Mouse (Mus musculus) midbrain, embryonic 13.5 days (tissue): Measurements from ENCODE around the gene Ints6l. TPM values are rescaled to one million over a fixed set of nuclear protein-coding genes. Genes with fewer than 3 reads are reported as not detected.
"Not testable (repeated sequence)": the region's sequence is repeated elsewhere in the genome, so short reads cannot be mapped to it uniquely, and the experiment has no call there.

Source experiments
- ATAC-seq: fragments of 200-750 bp; cut with Nextera tagmentation; 2 replicates; pipeline ENCODE4 v1.8.0; 2017; ENCODE audit warnings: mild to moderate bottlenecking, moderate TSS enrichment, moderate library complexity
- H3K27ac ChIP-seq: fragments of 300-500 bp; sonication (generic); 2 replicates; pipeline ENCODE4 v1.5.1; 2015; ENCODE audit warnings: inconsistent platforms, mild to moderate bottlenecking, moderate library complexity
- H3K27me3 ChIP-seq: fragments of 300-500 bp; sonication (generic); 2 replicates; pipeline ENCODE4 v1.6.1; 2015; ENCODE audit warnings: mild to moderate bottlenecking, inconsistent platforms
- H3K36me3 ChIP-seq: fragments of 300-500 bp; sonication (generic); 2 replicates; pipeline ENCODE4 v1.6.1; 2015; ENCODE audit warnings: mild to moderate bottlenecking, inconsistent platforms
- H3K4me1 ChIP-seq: fragments of 300-500 bp; sonication (generic); replicated peaks from 2 replicates; pipeline ENCODE4 v1.6.1; 2015; ENCODE audit warnings: inconsistent platforms
- H3K4me2 ChIP-seq: fragments of 300-500 bp; sonication (generic); replicated peaks from 2 replicates; pipeline ENCODE4 v1.6.1; 2015; ENCODE audit warnings: moderate library complexity, mild to moderate bottlenecking, inconsistent platforms
- H3K4me3 ChIP-seq: fragments of 300-500 bp; sonication (generic); replicated peaks from 2 replicates; pipeline ENCODE4 v1.5.1; 2015; ENCODE audit warnings: mild to moderate bottlenecking, inconsistent platforms
- H3K9ac ChIP-seq: fragments of 300-500 bp; sonication (generic); replicated peaks from 2 replicates; pipeline ENCODE4 v1.6.1; 2015; ENCODE audit warnings: mild to moderate bottlenecking, inconsistent platforms
- H3K9me3 ChIP-seq: fragments of 300-500 bp; sonication (generic); 2 replicates; pipeline ENCODE4 v1.6.1; 2016; ENCODE audit warnings: mild to moderate bottlenecking, inconsistent platforms
- WGBS: fragments of 180-500 bp; shearing (Covaris S2); methylation state at CpG from one replicate; pipeline ENCODE4 v1.1.7; 2015; 5-methylcytosine and 5-hydroxymethylcytosine counted together
- polyA plus RNA-seq: library from polyadenylated mRNA; unstranded; fragments of >200 nt; fragmentation: Nextera tagmentation; extraction: Ambion mirVana; gene quantifications from 2 replicates; pipeline ENCODE4 v1.2.1, GENCODE M21; 2015

Gene Ints6l
- polyA plus RNA-seq, 1 experiment from 2014 or later, result 23.0 TPM

DNA sequence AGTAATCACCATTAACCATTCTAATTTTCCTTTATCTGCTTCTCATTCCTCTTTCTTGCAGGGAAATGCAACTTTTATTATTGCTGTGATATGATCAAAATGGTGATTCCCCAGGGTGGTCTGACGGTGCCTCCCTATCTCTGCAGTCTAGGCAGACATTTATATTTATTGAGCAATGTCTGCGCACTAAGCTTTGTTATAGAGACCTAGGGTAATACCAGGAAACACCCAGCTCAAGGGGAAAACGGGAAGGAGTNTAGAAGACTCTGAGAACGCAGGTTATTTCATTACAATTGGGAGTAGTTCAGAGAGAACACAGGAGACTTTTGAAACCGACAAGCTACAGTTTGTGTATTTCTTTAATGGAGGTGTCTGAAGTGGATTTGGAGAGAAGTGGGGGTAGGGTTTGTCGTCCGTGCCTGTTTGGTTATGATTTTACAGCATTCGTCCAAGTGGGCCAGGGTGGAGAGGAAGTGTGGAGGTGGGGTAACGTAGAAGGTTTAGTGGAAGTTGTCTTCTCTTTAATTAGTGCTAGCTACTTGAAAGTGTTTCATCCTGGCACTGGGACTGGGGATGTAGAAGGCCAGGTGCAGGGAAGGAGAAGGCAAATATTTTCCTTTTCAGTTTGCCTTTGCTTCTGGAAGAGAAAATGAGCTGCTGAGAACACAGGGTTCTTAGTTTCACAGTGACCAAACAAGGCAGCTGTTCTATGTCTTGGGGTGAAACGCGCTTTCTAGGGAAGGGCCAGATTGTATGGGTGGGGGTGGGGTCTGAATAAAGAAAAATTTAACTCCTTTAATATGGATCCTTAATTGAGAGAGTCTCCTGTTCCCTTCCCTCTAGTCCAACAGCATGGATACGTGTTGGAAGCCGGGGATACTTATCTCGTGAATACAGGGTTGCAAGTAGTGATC, 7.6 kb downstream of the Ints6l start:
- Histone ChIP-seq H3K36me3 (0 out of 2 replicates have a peak, but pooled peaks cover 4% of the 10 kb centered on the region), H3K27me3 (no peaks in the 10 kb centered on the region), H3K4me2 (no peak overlapping the region), H3K27ac (no peak overlapping the region), H3K9me3 (no peaks in the 10 kb centered on the region), H3K4me1 (0 out of 2 replicates have a peak, but pooled peaks cover 4% of the 10 kb centered on the region), H3K9ac (no peak overlapping the region), H3K4me3 (no peak overlapping the region)
- WGBS, result 79% methylated on average over 14 of the region's 14 CpGs
- ATAC-seq, result no peak

DNA sequence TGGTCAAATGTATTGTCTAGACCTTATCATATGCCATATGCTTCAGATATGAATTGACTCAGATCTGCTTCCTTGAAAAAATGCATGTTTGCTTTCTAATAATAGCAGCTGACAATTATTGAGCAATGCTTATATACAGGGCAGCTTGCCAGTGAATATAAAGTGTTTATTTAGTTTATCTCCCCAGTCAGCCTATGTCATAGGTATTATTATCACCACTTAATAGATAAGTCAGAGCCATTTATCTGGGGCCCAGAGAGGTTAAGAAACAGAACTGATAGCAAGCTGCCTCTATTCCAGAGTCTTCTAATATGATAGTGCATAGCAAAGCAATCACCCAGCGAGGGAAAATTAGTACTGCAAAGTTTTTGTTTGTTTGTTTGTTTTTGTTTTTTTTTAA, 10.2 kb downstream of the Ints6l start:
- Histone ChIP-seq H3K4me3 (no peak overlapping the region), H3K36me3 (0 out of 2 replicates have a peak, but pooled peaks cover 4% of the 10 kb centered on the region), H3K9ac (no peak overlapping the region), H3K27ac (no peak overlapping the region), H3K4me2 (no peak overlapping the region), H3K4me1 (0 out of 2 replicates have a peak, but pooled peaks cover 4% of the 10 kb centered on the region), H3K27me3 (no peaks in the 10 kb centered on the region), H3K9me3 (no peaks in the 10 kb centered on the region)
- ATAC-seq, result no peak
- 86% methylated on average over 1 of the region's 1 CpGs for WGBS

GRCm38 (mm10) chrX:56467688-56468087, 13.0 kb downstream of the Ints6l start:
- no peak overlapping the region for H3K4me2 ChIP-seq
- H3K9me3 ChIP-seq, result no peaks in the 10 kb centered on the region
- 0 out of 2 replicates have a peak, but pooled peaks cover 4% of the 10 kb centered on the region for H3K36me3 ChIP-seq
- no peak overlapping the region for H3K4me3 ChIP-seq
- no peak for ATAC-seq
- H3K27ac ChIP-seq, result no peak overlapping the region
- no peaks in the 10 kb centered on the region for H3K4me1 ChIP-seq
- no peaks in the 10 kb centered on the region for H3K27me3 ChIP-seq
- no peak overlapping the region for H3K9ac ChIP-seq
- WGBS, result 87% methylated on average over 4 of the region's 4 CpGs

DNA sequence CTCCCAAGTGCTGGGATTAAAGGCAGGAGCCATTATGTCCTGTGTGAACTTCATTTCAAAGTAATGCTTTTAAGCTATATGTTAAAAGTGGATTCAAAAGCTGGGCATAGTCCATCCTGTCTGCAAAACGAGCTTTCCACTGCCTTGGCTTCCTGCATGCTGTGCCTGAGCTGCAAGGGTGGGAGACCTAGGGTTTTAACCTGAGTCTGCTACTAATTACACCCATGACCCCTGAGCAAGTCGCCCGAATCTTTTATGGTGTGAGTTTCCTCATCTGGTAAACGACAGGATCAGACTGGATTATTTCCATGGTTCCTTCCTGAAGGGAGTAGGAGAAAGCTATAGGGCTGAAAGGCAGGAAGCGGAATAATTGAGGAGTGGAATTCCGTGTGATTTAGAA, 13.8 kb downstream of the Ints6l start:
- Histone ChIP-seq H3K36me3 (0 out of 2 replicates have a peak, but pooled peaks cover 4% of the 10 kb centered on the region), H3K4me1 (no peaks in the 10 kb centered on the region), H3K4me3 (no peak overlapping the region), H3K9me3 (no peaks in the 10 kb centered on the region), H3K27me3 (no peaks in the 10 kb centered on the region), H3K9ac (no peak overlapping the region), H3K27ac (no peak overlapping the region), H3K4me2 (no peak overlapping the region)
- 67% methylated on average over 6 of the region's 6 CpGs for WGBS
- ATAC-seq, result no peak

DNA sequence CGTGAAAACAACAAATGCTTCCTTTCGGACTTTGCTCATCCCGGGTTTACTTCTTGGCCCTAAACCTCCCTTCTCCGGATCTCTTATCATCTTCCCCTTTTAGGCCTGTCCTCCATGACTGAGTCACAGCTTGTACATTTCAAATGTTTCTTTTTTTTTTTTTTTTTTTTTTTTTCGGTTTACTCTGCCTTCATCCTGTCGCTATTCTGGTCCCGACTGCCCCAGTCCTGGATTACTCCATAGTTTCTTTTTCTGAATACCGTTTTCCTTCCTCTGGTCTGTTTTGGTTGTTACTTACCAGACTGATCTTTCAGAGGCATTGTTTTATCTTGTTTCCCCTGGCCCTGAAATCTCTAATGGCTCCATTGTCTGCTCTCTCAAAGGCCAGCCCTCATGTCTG, 19.4 kb downstream of the Ints6l start:
- H3K36me3 ChIP-seq, result no peaks in the 10 kb centered on the region
- no peak overlapping the region for H3K27ac ChIP-seq
- no peaks in the 10 kb centered on the region for H3K4me1 ChIP-seq
- H3K9ac ChIP-seq, result no peak overlapping the region
- H3K4me2 ChIP-seq, result no peak overlapping the region
- no peaks in the 10 kb centered on the region for H3K27me3 ChIP-seq
- H3K4me3 ChIP-seq, result no peak overlapping the region
- ATAC-seq, result no peak
- H3K9me3 ChIP-seq, result no peaks in the 10 kb centered on the region; the same call in 1 of the 2 replicates
- WGBS, result 72% methylated on average over 8 of the region's 8 CpGs

GRCm38 (mm10) chrX:56477553-56477952, 22.9 kb downstream of the Ints6l start:
- Histone ChIP-seq H3K27ac (no peak overlapping the region), H3K4me1 (no peaks in the 10 kb centered on the region), H3K4me3 (no peak overlapping the region), H3K36me3 (peaks cover 6% of the 10 kb centered on the region; the same call in 1 of the 2 replicates), H3K27me3 (no peaks in the 10 kb centered on the region), H3K9ac (no peak overlapping the region), H3K9me3 (no peaks in the 10 kb centered on the region; the same call in 1 of the 2 replicates), H3K4me2 (no peak overlapping the region)
- no peak for ATAC-seq
- 84% methylated on average over 3 of the region's 3 CpGs for WGBS

- Histone ChIP-seq H3K4me2 (no peak overlapping the region), H3K27ac (no peak overlapping the region), H3K36me3 (peaks cover 8% of the 10 kb centered on the region; the same call in 1 of the 2 replicates), H3K4me3 (no peak overlapping the region), H3K27me3 (no peaks in the 10 kb centered on the region), H3K4me1 (no peaks in the 10 kb centered on the region), H3K9me3 (no peaks in the 10 kb centered on the region; the same call in 1 of the 2 replicates), H3K9ac (no peak overlapping the region)
- ATAC-seq, result no peak
- 54% methylated on average over 3 of the region's 3 CpGs for WGBS
Measured at GRCm38 (mm10) chrX:56481906-56482305, 27.2 kb downstream of the Ints6l start.

DNA sequence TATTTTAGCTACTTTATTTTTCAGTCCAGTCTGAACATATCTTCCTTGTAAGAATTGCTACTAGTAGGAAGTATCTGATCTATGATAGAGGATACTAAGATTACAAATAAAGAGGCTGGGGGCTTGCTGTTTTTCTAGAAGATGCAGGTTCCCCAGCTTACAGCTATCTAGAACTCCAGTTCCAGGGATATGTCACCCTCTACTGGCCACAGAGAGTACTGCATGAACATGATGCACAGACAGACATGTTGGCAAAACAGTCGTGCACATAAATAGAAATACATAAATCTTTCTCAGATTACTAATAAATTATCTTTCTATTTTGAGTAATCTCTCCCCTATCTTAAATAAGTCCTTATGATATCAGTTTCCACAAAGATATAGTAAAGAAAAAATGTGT, 35.1 kb downstream of the Ints6l start:
- Histone ChIP-seq H3K9me3 (no peaks in the 10 kb centered on the region), H3K27me3 (no peaks in the 10 kb centered on the region), H3K4me2 (no peak overlapping the region), H3K36me3 (peaks cover 3% of the 10 kb centered on the region; the same call in 1 of the 2 replicates), H3K4me3 (no peak overlapping the region), H3K9ac (no peak overlapping the region), H3K4me1 (no peaks in the 10 kb centered on the region), H3K27ac (no peak overlapping the region)
- WGBS, result 27% methylated on average over 1 of the region's 1 CpGs
- ATAC-seq, result no peak

DNA sequence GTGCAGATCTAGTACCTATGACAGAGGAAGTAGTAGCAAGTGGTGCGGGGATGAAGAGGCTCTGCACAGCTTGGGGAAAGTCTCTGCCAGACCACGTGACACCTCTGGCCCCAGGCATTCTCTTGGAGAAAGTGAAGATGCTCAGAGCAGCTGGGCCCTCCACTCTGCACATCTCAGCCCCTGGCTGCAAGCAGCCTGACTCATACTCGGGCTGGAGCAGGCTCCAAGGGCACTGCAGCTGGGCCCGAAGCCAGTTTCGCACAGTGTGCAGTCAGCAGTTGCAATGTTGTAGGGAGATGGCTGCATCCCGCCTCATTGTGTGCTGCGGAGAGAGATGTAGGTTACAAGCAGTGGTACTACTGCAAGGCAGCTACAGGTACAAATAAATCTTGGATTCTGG, 42.6 kb downstream of the Ints6l start:
- no peak overlapping the region for H3K4me3 ChIP-seq
- H3K9ac ChIP-seq, result no peak overlapping the region
- no peak overlapping the region for H3K27ac ChIP-seq
- ATAC-seq, result no peak
- 84% methylated on average over 7 of the region's 7 CpGs for WGBS
- no peaks in the 10 kb centered on the region for H3K4me1 ChIP-seq
- peaks cover 8% of the 10 kb centered on the region for H3K36me3 ChIP-seq
- H3K27me3 ChIP-seq, result no peaks in the 10 kb centered on the region
- no peaks in the 10 kb centered on the region for H3K9me3 ChIP-seq
- H3K4me2 ChIP-seq, result no peak overlapping the region

GRCm38 (mm10) chrX:56524442-56524841, 69.8 kb downstream of the Ints6l start, which contains the start of gene Gm10477:
Gene Gm10477 (plus strand): TSS chrX:56524742.
- not testable (repeated sequence) for H3K4me3 ChIP-seq, ATAC-seq, H3K27ac ChIP-seq, H3K4me2 ChIP-seq, H3K27me3 ChIP-seq, H3K36me3 ChIP-seq, H3K4me1 ChIP-seq, H3K9ac ChIP-seq, H3K9me3 ChIP-seq
- 82% methylated on average over 6 of the region's 6 CpGs for WGBS

DNA sequence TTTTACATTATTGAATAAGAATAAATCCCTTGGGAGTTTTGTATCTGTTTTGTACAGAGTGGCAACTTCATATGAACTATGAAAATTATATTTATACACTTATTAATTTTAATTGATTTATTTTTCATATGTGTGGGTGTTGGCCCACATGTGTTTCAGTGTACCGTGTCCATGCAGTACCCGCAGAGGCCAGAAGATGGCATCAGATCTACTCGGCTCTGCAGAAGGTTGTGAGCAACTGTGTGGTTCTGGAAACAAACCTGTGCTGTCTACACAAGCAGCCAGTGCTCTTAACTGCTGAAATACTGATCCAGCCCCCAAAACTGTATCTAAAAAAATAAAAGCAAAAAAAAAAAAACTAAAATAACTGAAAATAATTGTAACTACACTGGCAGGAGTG, 76.6 kb downstream of the Ints6l start:
- H3K4me2 ChIP-seq, result no peak overlapping the region
- no peak overlapping the region for H3K9ac ChIP-seq
- ATAC-seq, result peak; percentile 60; the same call in 1 of the 2 replicates
- no peaks in the 10 kb centered on the region for H3K9me3 ChIP-seq
- no peaks in the 10 kb centered on the region for H3K36me3 ChIP-seq
- H3K4me3 ChIP-seq, result no peak overlapping the region
- no peaks in the 10 kb centered on the region for H3K4me1 ChIP-seq
- WGBS, result 15% methylated on average over 3 of the region's 3 CpGs
- H3K27me3 ChIP-seq, result no peaks in the 10 kb centered on the region
- no peak overlapping the region for H3K27ac ChIP-seq

DNA sequence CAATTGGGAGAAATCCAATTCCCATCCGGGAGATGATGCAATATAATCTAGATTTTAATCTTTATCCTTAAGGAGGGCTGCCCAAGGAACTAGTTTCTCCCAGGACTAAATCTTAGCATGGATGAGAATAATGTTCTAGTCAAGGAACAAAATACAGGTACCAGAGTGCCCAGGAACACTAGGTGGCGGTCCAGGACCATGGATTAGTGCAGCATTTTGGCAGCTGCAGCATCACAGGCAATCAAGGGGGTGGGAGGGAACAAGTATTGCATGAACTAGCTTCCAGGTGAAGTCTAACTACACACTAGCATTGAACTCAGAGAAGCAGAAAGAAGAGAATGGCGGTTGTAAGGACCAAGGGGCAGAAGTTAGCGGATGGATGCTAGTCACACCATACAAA, 82.5 kb downstream of the Ints6l start:
- ATAC-seq, result no peak
- Histone ChIP-seq H3K27me3 (no peaks in the 10 kb centered on the region), H3K4me2 (no peak overlapping the region), H3K4me3 (no peak overlapping the region), H3K4me1 (no peaks in the 10 kb centered on the region), H3K27ac (no peak overlapping the region), H3K9ac (no peak overlapping the region), H3K9me3 (no peaks in the 10 kb centered on the region), H3K36me3 (no peaks in the 10 kb centered on the region)
- WGBS, result 52% methylated on average over 4 of the region's 4 CpGs
